Mouse (Mus musculus) C2C12 (cell line): ENCODE measurements around the gene Teddm1b.

Experiments
- CTCF ChIP-seq: IDR thresholded peaks from one replicate; pipeline ENCODE4 v1.5.1; 2011; ENCODE audit not compliant: control insufficient read depth, insufficient read depth, insufficient read length
- MAX ChIP-seq: IDR thresholded peaks from one replicate; pipeline ENCODE4 v1.6.1; 2011; ENCODE audit warnings: mild to moderate bottlenecking, control low read depth

- TF ChIP-seq CTCF, result no peak
- TF ChIP-seq MAX, result peak; percentile 69
These were observed 25.7 kb downstream of the Teddm1b start, which contains the start of the genes Glul and Teddm2 for GRCm38 (mm10) chr1:153899731-153900380.
